In genomic region chr8:70315624-70316510, GRCm38 (mm10) we compare ENCODE assay signal across 7 mouse cellular contexts. TPM values are rescaled to one million over a fixed set of nuclear protein-coding genes. Genes with fewer than 3 reads are reported as not detected.
DNase-seq lines count a peak whose midpoint lies in the region; ATAC-seq and TF ChIP-seq lines count a peak whose summit lies in the region.

Gene Cers1 (plus strand): TSS chr8:70315775.

- TF ChIP-seq CTCF in small intestine, adult 2 months (IDR thresholded peaks at IDR 0.05; ENCODE audit: extremely low read depth, insufficient read length, insufficient replicate concordance, low read depth, low read length) = no peak

- DNase-seq in ZHBTc4 (ENCODE audit: low read depth, low spot score) = peak; percentile 68
- peak; percentile 78 for DNase-seq in cerebellum, adult 8-10 months
- peak; percentile 68 to 82 for DNase-seq in frontal cortex, postnatal 10 days (ENCODE audit: low spot score in 2 of 2)
- peak; percentile 64 to 84 for DNase-seq in left cerebral cortex, postnatal 10 days (ENCODE audit: extremely low spot score in 1 of 2, low spot score in 2 of 2)

- no peaks in the 10 kb centered on the region for H3K9me3 ChIP-seq in hindbrain, embryonic 12.5 days (replicated peaks)

- 2% methylated on average over 65 of the region's 66 CpGs for WGBS in hindbrain, embryonic 12.5 days
- WGBS in small intestine, adult 2 months = 3% methylated on average over 66 of the region's 66 CpGs

- TF ChIP-seq POLR2A in small intestine, adult 2 months (IDR thresholded peaks at IDR 0.05; ENCODE audit: low read depth, low read length) = no peak

- peak; percentile 54 for ATAC-seq in hindbrain, embryonic 12.5 days (ENCODE audit: low FRiP score)
- peak; percentile 51 for ATAC-seq in megakaryocyte progenitor cell, adult 5-6 weeks (replicated peaks; ENCODE audit: poor library complexity)

- intact Hi-C loops in left cerebral cortex, postnatal 10 days (cut with DNase I) = no loop called here

- peaks cover 35% of the 10 kb centered on the region for H3K4me1 ChIP-seq in hindbrain, embryonic 12.5 days
- H3K4me1 ChIP-seq in small intestine, adult 2 months (ENCODE audit: control insufficient read depth, insufficient read depth, insufficient read length, low read length) = 0 out of 2 replicates have a peak, but pooled peaks cover 3% of the 10 kb centered on the region

- peak within 1 kb of the TSS; percentile 73 for H3K4me2 ChIP-seq in hindbrain, embryonic 12.5 days (replicated peaks)

- H3K27ac ChIP-seq in hindbrain, embryonic 12.5 days = peak within 1 kb of the TSS; percentile 93
- H3K27ac ChIP-seq in small intestine, adult 2 months (ENCODE audit: insufficient read depth, low read depth, low read length) = no peak within 1 kb of the TSS

- H3K9ac ChIP-seq in hindbrain, embryonic 12.5 days = peak within 1 kb of the TSS; percentile 78

- no peaks in the 10 kb centered on the region for H3K27me3 ChIP-seq in hindbrain, embryonic 12.5 days
- no peaks in the 10 kb centered on the region; the same call in 1 of the 2 replicates for H3K27me3 ChIP-seq in small intestine, adult 2 months (ENCODE audit: control insufficient read depth, insufficient read depth, low read length)

- peak within 1 kb of the TSS; percentile 52 for H3K4me3 ChIP-seq in hindbrain, embryonic 12.5 days
- H3K4me3 ChIP-seq in small intestine, adult 2 months (ENCODE audit: low read depth, low read length) = peak within 1 kb of the TSS; percentile 59

- peaks cover 31% of the 10 kb centered on the region for H3K36me3 ChIP-seq in hindbrain, embryonic 12.5 days
- H3K36me3 ChIP-seq in small intestine, adult 2 months (ENCODE audit: control insufficient read depth, insufficient read depth, low read length) = peaks cover 21% of the 10 kb centered on the region

RNA-seq across cellular contexts. Expression of gene Cers1, which starts in this region (rescaled TPM):
- polyA plus RNA-seq in hindbrain, embryonic 12.5 days (2016; fragmentation: Nextera tagmentation; extraction: Ambion mirVana) = 16.3 and 17.8 TPM in 2 replicates
- total RNA-seq in left cerebral cortex, postnatal 10 days (2021) = 10 to 100 TPM; 97.9 to 98.4 TPM
- not detected in 2 replicates for total RNA-seq in megakaryocyte progenitor cell, adult 5-6 weeks (2015)
- total RNA-seq in megakaryocyte progenitor cell, adult 5-6 weeks (2017) = not detected in 2 replicates
- 0.27 and 0.89 TPM in 2 replicates for polyA plus RNA-seq in small intestine, adult 2 months (2012; rRNA removed)

Comparison
In these comparisons a context has a peak if more than half of its experiments do, and no peak if none do; other contexts are left out.
1. RNA of gene Cers1 (total RNA-seq): 97.9 to 98.4 TPM in left cerebral cortex, postnatal 10 days; not detected in megakaryocyte progenitor cell, adult 5-6 weeks; every median in the first group is over 10 times any median in the second.
2. Peak in ATAC-seq in megakaryocyte progenitor cell, adult 5-6 weeks; RNA of the gene not detected or under 1 TPM.
3. Peak in every context shown above with its lines, with median percentiles within 50 percentile points of each other: DNase-seq.